Mouse (Mus musculus): Measurements from ENCODE around the gene Zfp119b. TPM values are rescaled to one million over a fixed set of nuclear protein-coding genes. Genes with fewer than 3 reads are reported as not detected.

The Zfp119b gene
- polyA plus RNA-seq, 1 experiment from 2014 or later = 2.5 TPM

GRCm38 (mm10) chr17:55958918-55959728 is 9.8 kb upstream of the Zfp119b start, which contains the start of gene Yju2:
TSS of gene Yju2 (plus strand) at chr17:55959099.
- Histone ChIP-seq H3K9me3 (replicated peaks; ENCODE audit: control insufficient read depth, low read length) (no peaks in the 10 kb centered on the region), H3K9ac (ENCODE audit: low read depth, low read length) (peak within 1 kb of the TSS; percentile 79), H3K27ac (ENCODE audit: low read length) (peak within 1 kb of the TSS; percentile 94), H3K4me3 (ENCODE audit: low read depth, low read length) (peak within 1 kb of the TSS; percentile 74), H3K4me2 (ENCODE audit: low read depth, low read length) (peak within 1 kb of the TSS; percentile 81), H3K27me3 (ENCODE audit: control insufficient read depth, insufficient read depth, low read depth, low read length) (no peaks in the 10 kb centered on the region), H3K4me1 (ENCODE audit: control insufficient read depth, low read depth, low read length) (peaks cover 30% of the 10 kb centered on the region), H3K36me3 (ENCODE audit: control insufficient read depth, insufficient read depth) (no peaks in the 10 kb centered on the region)
- ATAC-seq (ENCODE audit: low read depth) = peak; percentile 88
- whole genome bisulfite sequencing (ENCODE audit: insufficient replicate concordance) = 0% methylated on average over 45 of the region's 46 CpGs

- no peaks in the 10 kb centered on the region for H3K9me3 ChIP-seq (replicated peaks; ENCODE audit: control insufficient read depth, low read length)
- no peak for ATAC-seq (ENCODE audit: low read depth)
- H3K4me3 ChIP-seq (ENCODE audit: low read depth, low read length) = peak overlapping the region; percentile 74
- H3K27me3 ChIP-seq (ENCODE audit: control insufficient read depth, insufficient read depth, low read depth, low read length) = no peaks in the 10 kb centered on the region
- no peaks in the 10 kb centered on the region for H3K36me3 ChIP-seq (ENCODE audit: control insufficient read depth, insufficient read depth)
- H3K27ac ChIP-seq (ENCODE audit: low read length) = peak overlapping the region; percentile 94
- peak overlapping the region; percentile 79 for H3K9ac ChIP-seq (ENCODE audit: low read depth, low read length)
- H3K4me1 ChIP-seq (ENCODE audit: control insufficient read depth, low read depth, low read length) = peaks cover 30% of the 10 kb centered on the region
- H3K4me2 ChIP-seq (ENCODE audit: low read depth, low read length) = peak overlapping the region; percentile 81
- 33% methylated on average over 2 of the region's 2 CpGs for WGBS (ENCODE audit: insufficient replicate concordance)
These were observed 9.2 kb upstream of the Zfp119b start for GRCm38 (mm10) chr17:55958584-55958886.

GRCm38 (mm10) chr17:55957726-55958583 is 8.7 kb upstream of the Zfp119b start:
- 73% methylated on average over 13 of the region's 13 CpGs for WGBS (ENCODE audit: insufficient replicate concordance)
- no peaks in the 10 kb centered on the region for H3K9me3 ChIP-seq (replicated peaks; ENCODE audit: control insufficient read depth, low read length)
- H3K9ac ChIP-seq (ENCODE audit: low read depth, low read length) = peak overlapping the region; percentile 79

GRCm38 (mm10) chr17:55957168-55957567 is 7.9 kb upstream of the Zfp119b start:
- no peak overlapping the region for H3K4me2 ChIP-seq (ENCODE audit: low read depth, low read length)
- H3K36me3 ChIP-seq (ENCODE audit: control insufficient read depth, insufficient read depth) = no peaks in the 10 kb centered on the region
- H3K4me1 ChIP-seq (ENCODE audit: control insufficient read depth, low read depth, low read length) = peaks cover 30% of the 10 kb centered on the region
- no peaks in the 10 kb centered on the region for H3K9me3 ChIP-seq (replicated peaks; ENCODE audit: control insufficient read depth, low read length)
- H3K9ac ChIP-seq (ENCODE audit: low read depth, low read length) = no peak overlapping the region
- no peak for ATAC-seq (ENCODE audit: low read depth)
- H3K27ac ChIP-seq (ENCODE audit: low read length) = no peak overlapping the region
- no peaks in the 10 kb centered on the region for H3K27me3 ChIP-seq (ENCODE audit: control insufficient read depth, insufficient read depth, low read depth, low read length)
- no peak overlapping the region for H3K4me3 ChIP-seq (ENCODE audit: low read depth, low read length)
- 17% methylated on average over 9 of the region's 9 CpGs for WGBS (ENCODE audit: insufficient replicate concordance)

More at GRCm38 (mm10) chr17:55957726-55958583, 8.7 kb upstream of the Zfp119b start:
- Histone ChIP-seq H3K36me3 (ENCODE audit: control insufficient read depth, insufficient read depth) (no peaks in the 10 kb centered on the region), H3K4me2 (ENCODE audit: low read depth, low read length) (peak overlapping the region; percentile 81), H3K27me3 (ENCODE audit: control insufficient read depth, insufficient read depth, low read depth, low read length) (no peaks in the 10 kb centered on the region), H3K27ac (ENCODE audit: low read length) (peak overlapping the region; percentile 94), H3K4me1 (ENCODE audit: control insufficient read depth, low read depth, low read length) (peaks cover 30% of the 10 kb centered on the region), H3K4me3 (ENCODE audit: low read depth, low read length) (peak overlapping the region; percentile 74)
- ATAC-seq (ENCODE audit: low read depth) = no peak

GRCm38 (mm10) chr17:55956591-55956990 is 7.3 kb upstream of the Zfp119b start:
- ATAC-seq (ENCODE audit: low read depth) = no peak
- peak overlapping the region; percentile 79 for H3K4me2 ChIP-seq (ENCODE audit: low read depth, low read length)
- no peaks in the 10 kb centered on the region for H3K9me3 ChIP-seq (replicated peaks; ENCODE audit: control insufficient read depth, low read length)
- 45% methylated on average over 6 of the region's 6 CpGs for WGBS (ENCODE audit: insufficient replicate concordance)
- H3K36me3 ChIP-seq (ENCODE audit: control insufficient read depth, insufficient read depth) = no peaks in the 10 kb centered on the region
- H3K9ac ChIP-seq (ENCODE audit: low read depth, low read length) = no peak overlapping the region
- no peaks in the 10 kb centered on the region for H3K27me3 ChIP-seq (ENCODE audit: control insufficient read depth, insufficient read depth, low read depth, low read length)
- H3K4me1 ChIP-seq (ENCODE audit: control insufficient read depth, low read depth, low read length) = peaks cover 30% of the 10 kb centered on the region
- peak overlapping the region; percentile 55 for H3K4me3 ChIP-seq (ENCODE audit: low read depth, low read length)
- H3K27ac ChIP-seq (ENCODE audit: low read length) = no peak overlapping the region

- no peaks in the 10 kb centered on the region for H3K27me3 ChIP-seq (ENCODE audit: control insufficient read depth, insufficient read depth, low read depth, low read length)
- peak overlapping the region; percentile 31 for H3K9ac ChIP-seq (ENCODE audit: low read depth, low read length)
- H3K4me1 ChIP-seq (ENCODE audit: control insufficient read depth, low read depth, low read length) = peaks cover 30% of the 10 kb centered on the region
- no peak for ATAC-seq (ENCODE audit: low read depth)
- no peaks in the 10 kb centered on the region for H3K9me3 ChIP-seq (replicated peaks; ENCODE audit: control insufficient read depth, low read length)
- H3K4me3 ChIP-seq (ENCODE audit: low read depth, low read length) = peak overlapping the region; percentile 55
- peak overlapping the region; percentile 79 for H3K4me2 ChIP-seq (ENCODE audit: low read depth, low read length)
- H3K27ac ChIP-seq (ENCODE audit: low read length) = no peak overlapping the region
- no peaks in the 10 kb centered on the region for H3K36me3 ChIP-seq (ENCODE audit: control insufficient read depth, insufficient read depth)
- 11% methylated on average over 26 of the region's 26 CpGs for WGBS (ENCODE audit: insufficient replicate concordance)
These were observed 6.8 kb upstream of the Zfp119b start for GRCm38 (mm10) chr17:55956129-55956528.

GRCm38 (mm10) chr17:55954229-55954628 is 4.9 kb upstream of the Zfp119b start:
- WGBS (ENCODE audit: insufficient replicate concordance) = 42% methylated on average over 16 of the region's 16 CpGs
- Histone ChIP-seq H3K9me3 (replicated peaks; ENCODE audit: control insufficient read depth, low read length) (no peaks in the 10 kb centered on the region), H3K4me1 (ENCODE audit: control insufficient read depth, low read depth, low read length) (peaks cover 19% of the 10 kb centered on the region), H3K4me2 (ENCODE audit: low read depth, low read length) (no peak overlapping the region), H3K4me3 (ENCODE audit: low read depth, low read length) (no peak overlapping the region), H3K9ac (ENCODE audit: low read depth, low read length) (no peak overlapping the region), H3K27me3 (ENCODE audit: control insufficient read depth, insufficient read depth, low read depth, low read length) (no peaks in the 10 kb centered on the region), H3K36me3 (ENCODE audit: control insufficient read depth, insufficient read depth) (no peaks in the 10 kb centered on the region), H3K27ac (ENCODE audit: low read length) (no peak overlapping the region)
- ATAC-seq (ENCODE audit: low read depth) = no peak

- H3K36me3 ChIP-seq (ENCODE audit: control insufficient read depth, insufficient read depth) = no peaks in the 10 kb centered on the region
- WGBS (ENCODE audit: insufficient replicate concordance) = 59% methylated on average over 6 of the region's 6 CpGs
- no peaks in the 10 kb centered on the region for H3K9me3 ChIP-seq (replicated peaks; ENCODE audit: control insufficient read depth, low read length)
- no peak overlapping the region for H3K27ac ChIP-seq (ENCODE audit: low read length)
- H3K4me1 ChIP-seq (ENCODE audit: control insufficient read depth, low read depth, low read length) = peaks cover 19% of the 10 kb centered on the region
- no peak for ATAC-seq (ENCODE audit: low read depth)
- H3K4me2 ChIP-seq (ENCODE audit: low read depth, low read length) = no peak overlapping the region
- H3K27me3 ChIP-seq (ENCODE audit: control insufficient read depth, insufficient read depth, low read depth, low read length) = no peaks in the 10 kb centered on the region
- H3K9ac ChIP-seq (ENCODE audit: low read depth, low read length) = no peak overlapping the region
- H3K4me3 ChIP-seq (ENCODE audit: low read depth, low read length) = no peak overlapping the region
These were observed 4.5 kb upstream of the Zfp119b start for GRCm38 (mm10) chr17:55953751-55954150.

Measured in liver, embryonic 16.5 days (tissue).